Mouse (Mus musculus): ENCODE measurements at regions not wholly inside any gene's neighbourhood (a gene's known extent, or its start where the extent isn't known, plus 50 kb on each side); places are given as distances from the start of the nearest gene placed in this dataset.

- no peak for DNase-seq (ENCODE audit: low spot score, missing footprints)
- H3K4me1 ChIP-seq (ENCODE audit: control insufficient read depth, insufficient read depth, low read length): no peaks in the 10 kb centered on the region
- H3K9ac ChIP-seq (ENCODE audit: low read length): no peak overlapping the region
- H3K36me3 ChIP-seq (ENCODE audit: control insufficient read depth, insufficient read depth, low read length): no peaks in the 10 kb centered on the region
- WGBS: 70% methylated on average over 8 of the region's 8 CpGs
- no peak overlapping the region for H3K4me2 ChIP-seq
- no peaks in the 10 kb centered on the region for H3K27me3 ChIP-seq (ENCODE audit: control insufficient read depth, insufficient read depth, low read length)
- H3K9me3 ChIP-seq (ENCODE audit: control insufficient read depth, low read length): no peaks in the 10 kb centered on the region
- no peak overlapping the region for H3K4me3 ChIP-seq (ENCODE audit: low read depth, low read length)
- ATAC-seq (ENCODE audit: low FRiP score): no peak
- H3K27ac ChIP-seq (ENCODE audit: low read depth, low read length): no peak overlapping the region
These were observed 629.0 kb downstream of the Cdk5rap2 start for GRCm38 (mm10) chr4:69781258-69781657.

DNA sequence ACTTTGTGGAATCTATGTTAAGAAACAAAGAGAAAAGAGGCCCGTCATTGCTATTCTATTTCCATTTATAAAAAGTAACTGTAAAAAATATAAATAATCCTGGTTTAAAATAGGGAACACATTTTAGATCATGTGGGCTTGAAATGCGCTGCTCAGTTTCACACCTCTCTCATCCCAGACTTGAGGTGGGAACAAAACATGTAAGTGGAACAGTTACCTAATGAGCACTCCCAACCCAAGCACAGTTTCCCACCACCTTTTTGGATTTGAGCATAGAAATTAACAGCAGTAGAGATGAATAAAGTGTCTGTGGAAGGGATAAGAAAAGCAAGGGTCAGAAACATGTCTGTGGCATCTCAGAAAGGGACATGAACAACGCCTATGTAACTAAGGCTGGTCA is 648.4 kb downstream of the Cdk5rap2 start:
- Histone ChIP-seq H3K27me3 (ENCODE audit: control insufficient read depth, insufficient read depth, low read length) (no peaks in the 10 kb centered on the region), H3K36me3 (ENCODE audit: control insufficient read depth, insufficient read depth, low read length) (no peaks in the 10 kb centered on the region), H3K27ac (ENCODE audit: low read depth, low read length) (no peak overlapping the region), H3K4me2 (no peak overlapping the region), H3K9ac (ENCODE audit: low read length) (no peak overlapping the region), H3K4me3 (ENCODE audit: low read depth, low read length) (no peak overlapping the region), H3K9me3 (ENCODE audit: control insufficient read depth, low read length) (no peaks in the 10 kb centered on the region), H3K4me1 (ENCODE audit: control insufficient read depth, insufficient read depth, low read length) (no peaks in the 10 kb centered on the region)
- no peak for DNase-seq (ENCODE audit: low spot score, missing footprints)
- ATAC-seq (ENCODE audit: low FRiP score): no peak
- 85% methylated on average over 3 of the region's 3 CpGs for WGBS

- no peak overlapping the region for H3K4me2 ChIP-seq
- no peaks in the 10 kb centered on the region for H3K27me3 ChIP-seq (ENCODE audit: control insufficient read depth, insufficient read depth, low read length)
- WGBS: 88% methylated on average over 2 of the region's 2 CpGs
- H3K9ac ChIP-seq (ENCODE audit: low read length): no peak overlapping the region
- ATAC-seq (ENCODE audit: low FRiP score) (no peak), DNase-seq (ENCODE audit: low spot score, missing footprints) (no peak)
- no peaks in the 10 kb centered on the region for H3K9me3 ChIP-seq (ENCODE audit: control insufficient read depth, low read length)
- no peaks in the 10 kb centered on the region for H3K36me3 ChIP-seq (ENCODE audit: control insufficient read depth, insufficient read depth, low read length)
- no peak overlapping the region for H3K27ac ChIP-seq (ENCODE audit: low read depth, low read length)
- no peak overlapping the region for H3K4me3 ChIP-seq (ENCODE audit: low read depth, low read length)
- no peaks in the 10 kb centered on the region for H3K4me1 ChIP-seq (ENCODE audit: control insufficient read depth, insufficient read depth, low read length)
These were observed 650.6 kb downstream of the Cdk5rap2 start for GRCm38 (mm10) chr4:69759596-69759995.

GRCm38 (mm10) chr4:69754567-69754966 is 655.7 kb downstream of the Cdk5rap2 start:
- Histone ChIP-seq H3K9ac (ENCODE audit: low read length) (no peak overlapping the region), H3K9me3 (ENCODE audit: control insufficient read depth, low read length) (no peaks in the 10 kb centered on the region), H3K4me3 (ENCODE audit: low read depth, low read length) (no peak overlapping the region), H3K27me3 (ENCODE audit: control insufficient read depth, insufficient read depth, low read length) (no peaks in the 10 kb centered on the region), H3K27ac (ENCODE audit: low read depth, low read length) (no peak overlapping the region), H3K4me2 (no peak overlapping the region), H3K36me3 (ENCODE audit: control insufficient read depth, insufficient read depth, low read length) (no peaks in the 10 kb centered on the region), H3K4me1 (ENCODE audit: control insufficient read depth, insufficient read depth, low read length) (no peaks in the 10 kb centered on the region)
- WGBS: 68% methylated on average over 2 of the region's 2 CpGs
- DNase-seq (ENCODE audit: low spot score, missing footprints) (no peak), ATAC-seq (ENCODE audit: low FRiP score) (peak; percentile 72; the same call in 1 of the 2 replicates)

GRCm38 (mm10) chr4:69753086-69753485 is 657.2 kb downstream of the Cdk5rap2 start:
- H3K4me3 ChIP-seq (ENCODE audit: low read depth, low read length): no peak overlapping the region
- no peak overlapping the region for H3K27ac ChIP-seq (ENCODE audit: low read depth, low read length)
- no peak overlapping the region for H3K9ac ChIP-seq (ENCODE audit: low read length)
- H3K4me1 ChIP-seq (ENCODE audit: control insufficient read depth, insufficient read depth, low read length): no peaks in the 10 kb centered on the region
- H3K36me3 ChIP-seq (ENCODE audit: control insufficient read depth, insufficient read depth, low read length): no peaks in the 10 kb centered on the region
- no peaks in the 10 kb centered on the region for H3K9me3 ChIP-seq (ENCODE audit: control insufficient read depth, low read length)
- 84% methylated on average over 3 of the region's 3 CpGs for WGBS
- H3K4me2 ChIP-seq: no peak overlapping the region
- DNase-seq (ENCODE audit: low spot score, missing footprints) (no peak), ATAC-seq (ENCODE audit: low FRiP score) (no peak)
- no peaks in the 10 kb centered on the region for H3K27me3 ChIP-seq (ENCODE audit: control insufficient read depth, insufficient read depth, low read length)

DNA sequence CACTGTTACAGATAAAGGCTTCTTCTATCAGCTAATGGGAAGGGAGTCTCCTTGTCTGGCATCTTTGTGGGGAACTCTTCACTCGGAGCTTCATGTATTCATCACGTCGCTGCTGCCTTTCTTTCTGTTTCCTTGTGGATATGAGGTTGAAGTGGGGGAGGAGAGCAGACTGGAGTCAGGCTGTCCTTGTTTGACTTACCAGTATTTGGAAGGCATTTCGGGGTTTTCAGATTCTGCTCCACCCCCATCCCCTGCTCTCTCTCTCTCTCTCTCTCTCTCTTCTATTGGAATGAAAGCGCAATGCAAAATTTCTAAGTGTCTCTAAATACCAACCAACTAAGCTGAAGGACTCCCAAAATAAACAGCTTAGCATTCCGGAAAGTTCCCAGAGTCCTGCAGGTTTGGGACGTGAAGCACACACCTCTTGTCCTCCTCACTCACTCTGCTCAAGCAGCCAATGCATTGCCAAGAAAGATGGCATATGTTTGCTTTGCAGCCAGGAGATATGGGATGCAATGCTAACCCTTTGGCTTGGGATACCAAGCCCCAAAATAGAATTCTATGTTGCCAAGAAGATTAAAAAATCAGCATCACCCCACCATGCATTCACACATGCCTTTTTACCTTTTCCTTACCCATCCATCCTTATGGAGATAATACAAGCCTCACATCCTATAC is 670.3 kb downstream of the Cdk5rap2 start:
- H3K9ac ChIP-seq (ENCODE audit: low read length): no peak overlapping the region
- H3K9me3 ChIP-seq (ENCODE audit: control insufficient read depth, low read length): no peaks in the 10 kb centered on the region
- no peaks in the 10 kb centered on the region for H3K36me3 ChIP-seq (ENCODE audit: control insufficient read depth, insufficient read depth, low read length)
- no peak overlapping the region for H3K4me2 ChIP-seq
- no peaks in the 10 kb centered on the region for H3K4me1 ChIP-seq (ENCODE audit: control insufficient read depth, insufficient read depth, low read length)
- H3K4me3 ChIP-seq (ENCODE audit: low read depth, low read length): no peak overlapping the region
- WGBS: 77% methylated on average over 7 of the region's 7 CpGs
- DNase-seq (ENCODE audit: low spot score, missing footprints) (no peak), ATAC-seq (ENCODE audit: low FRiP score) (no peak)
- no peak overlapping the region for H3K27ac ChIP-seq (ENCODE audit: low read depth, low read length)
- no peaks in the 10 kb centered on the region for H3K27me3 ChIP-seq (ENCODE audit: control insufficient read depth, insufficient read depth, low read length)

All from midbrain, embryonic 11.5 days (tissue).